Mouse (Mus musculus) hindbrain, embryonic 11.5 days (tissue): ENCODE results near the gene Tgtp2. TPM values are rescaled to one million over a fixed set of nuclear protein-coding genes. Genes with fewer than 3 reads are reported as not detected.

Experiments
- ATAC-seq: fragments of 200-750 bp; cut with Nextera tagmentation; 2 replicates; pipeline ENCODE4 v1.8.0; 2017; ENCODE audit warnings: mild to moderate bottlenecking, moderate TSS enrichment, moderate library complexity; ENCODE audit not compliant: low FRiP score
- DNase-seq: peaks from one replicate; pipeline ENCODE4 v3.0.0-alpha.2; 2015; ENCODE audit warnings: low spot score
- H3K27ac ChIP-seq: fragments of 300-500 bp; sonication (generic); 2 replicates; pipeline ENCODE4 v1.5.1; 2014; ENCODE audit warnings: mild to moderate bottlenecking, low read depth, low read length
- H3K27me3 ChIP-seq: fragments of 300-500 bp; sonication (generic); 2 replicates; pipeline ENCODE4 v1.6.1; 2014; ENCODE audit warnings: mild to moderate bottlenecking, low read length, moderate library complexity, mixed read lengths; ENCODE audit not compliant: control insufficient read depth, insufficient read depth
- H3K36me3 ChIP-seq: fragments of 300-500 bp; sonication (generic); 2 replicates; pipeline ENCODE4 v1.6.1; 2014; ENCODE audit warnings: mild to moderate bottlenecking, low read length, moderate library complexity, mixed read lengths; ENCODE audit not compliant: control insufficient read depth, insufficient read depth
- H3K4me1 ChIP-seq: fragments of 300-500 bp; sonication (generic); replicated peaks from 2 replicates; pipeline ENCODE4 v1.6.1; 2014; ENCODE audit warnings: low read length, mixed read lengths; ENCODE audit not compliant: control insufficient read depth, insufficient read depth
- H3K4me2 ChIP-seq: fragments of 300-500 bp; sonication (generic); replicated peaks from 2 replicates; pipeline ENCODE4 v1.6.1; 2014; ENCODE audit warnings: mild to moderate bottlenecking, low read depth, low read length
- H3K4me3 ChIP-seq: fragments of 300-500 bp; sonication (generic); 2 replicates; pipeline ENCODE4 v1.5.1; 2014; ENCODE audit warnings: low read depth, low read length
- H3K9ac ChIP-seq: fragments of 300-500 bp; sonication (generic); 2 replicates; pipeline ENCODE4 v1.6.1; 2014; ENCODE audit warnings: low read depth, low read length
- H3K9me3 ChIP-seq: fragments of 300-500 bp; sonication (generic); 2 replicates; pipeline ENCODE4 v1.6.1; 2016; ENCODE audit warnings: low read length; ENCODE audit not compliant: control insufficient read depth
- WGBS: fragments of 180-500 bp; shearing (Covaris S2); extraction: QIAGEN DNeasy Blood & Tissue Kit; methylation state at CpG from one replicate; pipeline ENCODE4 v1.1.7; 2014; 5-methylcytosine and 5-hydroxymethylcytosine counted together
- polyA plus RNA-seq: library from polyadenylated mRNA; unstranded; fragments of >200 nt; fragmentation: Nextera tagmentation; extraction: Ambion mirVana; gene quantifications from 2 replicates; pipeline ENCODE4 v1.2.1, GENCODE M21; 2014

Tgtp2 gene
- polyA plus RNA-seq, 1 experiment from 2014 or later, result not detected

- Histone ChIP-seq H3K9ac (no peak overlapping the region), H3K27me3 (no peaks in the 10 kb centered on the region), H3K4me2 (no peak overlapping the region), H3K4me1 (no peaks in the 10 kb centered on the region), H3K36me3 (no peaks in the 10 kb centered on the region), H3K27ac (no peak overlapping the region), H3K9me3 (no peaks in the 10 kb centered on the region), H3K4me3 (no peak overlapping the region)
- no peak for ATAC-seq
- 77% methylated on average over 3 of the region's 3 CpGs for WGBS
- DNase-seq, result no peak
Measured at GRCm38 (mm10) chr11:49100409-49100808, 36.4 kb upstream of the Tgtp2 start.

- no peak overlapping the region for H3K27ac ChIP-seq
- DNase-seq, result no peak
Measured at GRCm38 (mm10) chr11:49095367-49095766, 31.4 kb upstream of the Tgtp2 start.

GRCm38 (mm10) chr11:49093861-49094660 lies 30.1 kb upstream of the Tgtp2 start:
- Histone ChIP-seq H3K27me3 (no peaks in the 10 kb centered on the region), H3K9ac (no peak overlapping the region), H3K4me1 (no peaks in the 10 kb centered on the region), H3K27ac (no peak overlapping the region), H3K4me2 (no peak overlapping the region), H3K36me3 (no peaks in the 10 kb centered on the region), H3K4me3 (no peak overlapping the region), H3K9me3 (no peaks in the 10 kb centered on the region)
- ATAC-seq, result no peak
- no peak for DNase-seq
- WGBS, result 92% methylated on average over 6 of the region's 6 CpGs

More at GRCm38 (mm10) chr11:49095367-49095766, 31.4 kb upstream of the Tgtp2 start:
- Histone ChIP-seq H3K9me3 (no peaks in the 10 kb centered on the region), H3K4me3 (no peak overlapping the region), H3K9ac (no peak overlapping the region), H3K4me1 (no peaks in the 10 kb centered on the region), H3K27me3 (no peaks in the 10 kb centered on the region), H3K4me2 (no peak overlapping the region), H3K36me3 (no peaks in the 10 kb centered on the region)
- ATAC-seq, result no peak
- WGBS, result 81% methylated on average over 4 of the region's 4 CpGs

- WGBS, result 85% methylated on average over 2 of the region's 2 CpGs
- DNase-seq (no peak), ATAC-seq (no peak)
- H3K36me3 ChIP-seq, result no peaks in the 10 kb centered on the region
- no peaks in the 10 kb centered on the region for H3K4me1 ChIP-seq
- H3K27ac ChIP-seq, result no peak overlapping the region
- no peaks in the 10 kb centered on the region for H3K27me3 ChIP-seq
- no peak overlapping the region for H3K4me2 ChIP-seq
- no peak overlapping the region for H3K9ac ChIP-seq
- H3K4me3 ChIP-seq, result no peak overlapping the region
- no peaks in the 10 kb centered on the region for H3K9me3 ChIP-seq
Measured at GRCm38 (mm10) chr11:49092786-49093185, 28.8 kb upstream of the Tgtp2 start.

GRCm38 (mm10) chr11:49092053-49092586 lies 28.1 kb upstream of the Tgtp2 start:
- H3K4me3 ChIP-seq, result no peak overlapping the region
- 88% methylated on average over 1 of the region's 1 CpGs for WGBS

GRCm38 (mm10) chr11:49091171-49091570 lies 27.2 kb upstream of the Tgtp2 start:
- no peaks in the 10 kb centered on the region for H3K36me3 ChIP-seq
- WGBS, result 87% methylated on average over 4 of the region's 4 CpGs
- no peak overlapping the region for H3K4me2 ChIP-seq
- no peak overlapping the region for H3K9ac ChIP-seq
- no peak overlapping the region for H3K4me3 ChIP-seq
- no peak overlapping the region for H3K27ac ChIP-seq
- H3K4me1 ChIP-seq, result no peaks in the 10 kb centered on the region
- H3K27me3 ChIP-seq, result no peaks in the 10 kb centered on the region
- DNase-seq, result no peak
- no peaks in the 10 kb centered on the region for H3K9me3 ChIP-seq
- no peak for ATAC-seq

More at GRCm38 (mm10) chr11:49092053-49092586, 28.1 kb upstream of the Tgtp2 start:
- H3K27me3 ChIP-seq, result no peaks in the 10 kb centered on the region
- H3K4me1 ChIP-seq, result no peaks in the 10 kb centered on the region
- H3K27ac ChIP-seq, result no peak overlapping the region
- no peaks in the 10 kb centered on the region for H3K9me3 ChIP-seq
- DNase-seq, result no peak
- ATAC-seq, result no peak
- H3K4me2 ChIP-seq, result no peak overlapping the region
- H3K9ac ChIP-seq, result no peak overlapping the region
- H3K36me3 ChIP-seq, result no peaks in the 10 kb centered on the region

- no peak for DNase-seq
- no peak overlapping the region for H3K4me2 ChIP-seq
- H3K4me3 ChIP-seq, result no peak overlapping the region
- H3K9me3 ChIP-seq, result no peaks in the 10 kb centered on the region
- no peaks in the 10 kb centered on the region for H3K4me1 ChIP-seq
- H3K36me3 ChIP-seq, result no peaks in the 10 kb centered on the region
- H3K9ac ChIP-seq, result no peak overlapping the region
- 96% methylated on average over 5 of the region's 5 CpGs for WGBS
- ATAC-seq, result no peak
- H3K27ac ChIP-seq, result no peak overlapping the region
- H3K27me3 ChIP-seq, result no peaks in the 10 kb centered on the region
Measured at GRCm38 (mm10) chr11:49090551-49090950, 26.5 kb upstream of the Tgtp2 start.

GRCm38 (mm10) chr11:49089735-49090507 lies 25.9 kb upstream of the Tgtp2 start:
- H3K4me2 ChIP-seq, result no peak overlapping the region
- no peak overlapping the region for H3K27ac ChIP-seq
- DNase-seq (no peak), ATAC-seq (no peak)
- H3K9ac ChIP-seq, result no peak overlapping the region
- H3K36me3 ChIP-seq, result no peaks in the 10 kb centered on the region
- 83% methylated on average over 3 of the region's 3 CpGs for WGBS
- H3K9me3 ChIP-seq, result no peaks in the 10 kb centered on the region
- H3K4me3 ChIP-seq, result no peak overlapping the region
- no peaks in the 10 kb centered on the region for H3K27me3 ChIP-seq
- H3K4me1 ChIP-seq, result no peaks in the 10 kb centered on the region
